Mouse (Mus musculus) forebrain, postnatal 0 days (tissue): ENCODE measurements at regions not wholly inside any gene's neighbourhood (a gene's known extent, or its start where the extent isn't known, plus 50 kb on each side); places are given as distances from the start of the nearest gene placed in this dataset.

Experiments used
- ATAC-seq: fragments of 200-750 bp; cut with Nextera tagmentation; 2 replicates; pipeline ENCODE4 v1.8.0; 2017; ENCODE audit warnings: mild to moderate bottlenecking, moderate library complexity
- DNase-seq: peaks from one replicate; pipeline ENCODE4 v3.0.0-alpha.2; 2015
- H3K27ac ChIP-seq: fragments of 300-500 bp; sonication (generic); 2 replicates; pipeline ENCODE4 v1.5.1; 2014; ENCODE audit warnings: low read depth, mild to moderate bottlenecking, antibody characterized with exemption, low read length, moderate library complexity, mixed read lengths
- H3K27me3 ChIP-seq: fragments of 300-500 bp; sonication (generic); 2 replicates; pipeline ENCODE4 v1.6.1; 2014; ENCODE audit warnings: mild to moderate bottlenecking, low read length, mixed read lengths; ENCODE audit not compliant: insufficient read depth
- H3K36me3 ChIP-seq: fragments of 300-500 bp; sonication (generic); 2 replicates; pipeline ENCODE4 v1.6.1; 2014; ENCODE audit warnings: mild to moderate bottlenecking, moderate library complexity; ENCODE audit not compliant: insufficient read depth
- H3K4me1 ChIP-seq: fragments of 300-500 bp; sonication (generic); 2 replicates; pipeline ENCODE4 v1.6.1; 2014; ENCODE audit warnings: antibody characterized with exemption; ENCODE audit not compliant: insufficient read depth
- H3K4me2 ChIP-seq: fragments of 300-500 bp; sonication (generic); 2 replicates; pipeline ENCODE4 v1.6.1; 2014; ENCODE audit warnings: low read depth, mild to moderate bottlenecking, moderate library complexity
- H3K4me3 ChIP-seq: fragments of 300-500 bp; sonication (generic); 2 replicates; pipeline ENCODE4 v1.5.1; 2014; ENCODE audit warnings: low read depth, low read length, mixed read lengths
- H3K9ac ChIP-seq: fragments of 300-500 bp; sonication (generic); 2 replicates; pipeline ENCODE4 v1.6.1; 2014; ENCODE audit warnings: mild to moderate bottlenecking
- H3K9me3 ChIP-seq: fragments of 300-500 bp; sonication (generic); 2 replicates; pipeline ENCODE4 v1.6.1; 2016; ENCODE audit warnings: low read length
- CTCF ChIP-seq: sonication (generic); IDR thresholded peaks from 2 replicates; pipeline ENCODE4 v1.5.1; 2016; ENCODE audit warnings: antibody characterized with exemption, control low read depth, low read depth
- WGBS: fragments of 180-500 bp; shearing (Covaris S2); extraction: QIAGEN DNeasy Blood & Tissue Kit; methylation state at CpG from one replicate; pipeline ENCODE4 v1.1.7; 2014; 5-methylcytosine and 5-hydroxymethylcytosine counted together

GRCm38 (mm10) chr10:68865776-68866175, 142.3 kb downstream of the Tmem26 start:
- H3K4me1 ChIP-seq = no peaks in the 10 kb centered on the region
- no peak for TF ChIP-seq CTCF
- no peak overlapping the region for H3K4me2 ChIP-seq
- H3K9me3 ChIP-seq = no peaks in the 10 kb centered on the region
- no peaks in the 10 kb centered on the region for H3K36me3 ChIP-seq
- H3K4me3 ChIP-seq = no peak overlapping the region
- no peak overlapping the region for H3K27ac ChIP-seq
- no peak overlapping the region for H3K9ac ChIP-seq
- WGBS = 15% methylated on average over 5 of the region's 5 CpGs
- no peak for DNase-seq
- no peak for ATAC-seq
- H3K27me3 ChIP-seq = no peaks in the 10 kb centered on the region

GRCm38 (mm10) chr10:68867361-68867760, 143.9 kb downstream of the Tmem26 start:
- TF ChIP-seq CTCF = no peak
- 95% methylated on average over 1 of the region's 1 CpGs for WGBS
- Histone ChIP-seq H3K4me1 (no peaks in the 10 kb centered on the region), H3K9me3 (no peaks in the 10 kb centered on the region), H3K9ac (no peak overlapping the region), H3K4me3 (no peak overlapping the region), H3K4me2 (no peak overlapping the region), H3K27ac (no peak overlapping the region), H3K27me3 (no peaks in the 10 kb centered on the region), H3K36me3 (no peaks in the 10 kb centered on the region)
- DNase-seq (no peak), ATAC-seq (no peak)

GRCm38 (mm10) chr10:68872102-68872501, 148.7 kb downstream of the Tmem26 start:
- Histone ChIP-seq H3K4me1 (no peaks in the 10 kb centered on the region), H3K36me3 (no peaks in the 10 kb centered on the region), H3K4me2 (no peak overlapping the region), H3K9ac (no peak overlapping the region), H3K4me3 (no peak overlapping the region), H3K27ac (no peak overlapping the region), H3K27me3 (no peaks in the 10 kb centered on the region), H3K9me3 (no peaks in the 10 kb centered on the region)
- ATAC-seq = no peak
- no peak for DNase-seq
- 54% methylated on average over 4 of the region's 4 CpGs for WGBS
- no peak for TF ChIP-seq CTCF

- Histone ChIP-seq H3K9ac (no peak overlapping the region), H3K36me3 (no peaks in the 10 kb centered on the region), H3K4me1 (no peaks in the 10 kb centered on the region), H3K27me3 (no peaks in the 10 kb centered on the region), H3K9me3 (no peaks in the 10 kb centered on the region), H3K4me3 (no peak overlapping the region), H3K27ac (no peak overlapping the region), H3K4me2 (no peak overlapping the region)
- TF ChIP-seq CTCF = no peak
- ATAC-seq (no peak), DNase-seq (no peak)
- 91% methylated on average over 5 of the region's 5 CpGs for WGBS
Measured at GRCm38 (mm10) chr10:68875641-68876040, 152.2 kb downstream of the Tmem26 start.

- H3K4me2 ChIP-seq = no peak overlapping the region
- H3K27ac ChIP-seq = no peak overlapping the region
- 42% methylated on average over 8 of the region's 8 CpGs for WGBS
- H3K36me3 ChIP-seq = no peaks in the 10 kb centered on the region
- peak; percentile 50 for ATAC-seq
- no peak overlapping the region for H3K4me3 ChIP-seq
- no peak overlapping the region for H3K9ac ChIP-seq
- no peaks in the 10 kb centered on the region for H3K9me3 ChIP-seq
- H3K27me3 ChIP-seq = no peaks in the 10 kb centered on the region
- no peak for DNase-seq
- TF ChIP-seq CTCF = no peak
- H3K4me1 ChIP-seq = no peaks in the 10 kb centered on the region
Measured at GRCm38 (mm10) chr10:68893100-68893841, 169.8 kb downstream of the Tmem26 start.

GRCm38 (mm10) chr10:68894121-68894520, 170.7 kb downstream of the Tmem26 start:
- no peak overlapping the region for H3K27ac ChIP-seq
- ATAC-seq = no peak

GRCm38 (mm10) chr10:68897524-68897923, 174.1 kb downstream of the Tmem26 start:
- Histone ChIP-seq H3K27ac (no peak overlapping the region), H3K9ac (no peak overlapping the region), H3K4me3 (no peak overlapping the region), H3K36me3 (no peaks in the 10 kb centered on the region), H3K27me3 (no peaks in the 10 kb centered on the region), H3K4me2 (no peak overlapping the region), H3K4me1 (no peaks in the 10 kb centered on the region), H3K9me3 (no peaks in the 10 kb centered on the region)
- ATAC-seq (no peak), DNase-seq (no peak)
- no peak for TF ChIP-seq CTCF
- WGBS = 55% methylated on average over 3 of the region's 3 CpGs

More at GRCm38 (mm10) chr10:68894121-68894520, 170.7 kb downstream of the Tmem26 start:
- 92% methylated on average over 6 of the region's 6 CpGs for WGBS
- TF ChIP-seq CTCF = no peak
- DNase-seq = no peak
- H3K36me3 ChIP-seq = no peaks in the 10 kb centered on the region
- H3K9me3 ChIP-seq = no peaks in the 10 kb centered on the region
- H3K4me3 ChIP-seq = no peak overlapping the region
- no peaks in the 10 kb centered on the region for H3K4me1 ChIP-seq
- no peak overlapping the region for H3K4me2 ChIP-seq
- H3K9ac ChIP-seq = no peak overlapping the region
- no peaks in the 10 kb centered on the region for H3K27me3 ChIP-seq
